Mouse (Mus musculus): ENCODE results near the gene Psmb7. TPM values are rescaled to one million over a fixed set of nuclear protein-coding genes. Genes with fewer than 3 reads are reported as not detected.

Gene Psmb7
- polyA plus RNA-seq, 1 experiment from 2014 or later = 270 TPM

DNA sequence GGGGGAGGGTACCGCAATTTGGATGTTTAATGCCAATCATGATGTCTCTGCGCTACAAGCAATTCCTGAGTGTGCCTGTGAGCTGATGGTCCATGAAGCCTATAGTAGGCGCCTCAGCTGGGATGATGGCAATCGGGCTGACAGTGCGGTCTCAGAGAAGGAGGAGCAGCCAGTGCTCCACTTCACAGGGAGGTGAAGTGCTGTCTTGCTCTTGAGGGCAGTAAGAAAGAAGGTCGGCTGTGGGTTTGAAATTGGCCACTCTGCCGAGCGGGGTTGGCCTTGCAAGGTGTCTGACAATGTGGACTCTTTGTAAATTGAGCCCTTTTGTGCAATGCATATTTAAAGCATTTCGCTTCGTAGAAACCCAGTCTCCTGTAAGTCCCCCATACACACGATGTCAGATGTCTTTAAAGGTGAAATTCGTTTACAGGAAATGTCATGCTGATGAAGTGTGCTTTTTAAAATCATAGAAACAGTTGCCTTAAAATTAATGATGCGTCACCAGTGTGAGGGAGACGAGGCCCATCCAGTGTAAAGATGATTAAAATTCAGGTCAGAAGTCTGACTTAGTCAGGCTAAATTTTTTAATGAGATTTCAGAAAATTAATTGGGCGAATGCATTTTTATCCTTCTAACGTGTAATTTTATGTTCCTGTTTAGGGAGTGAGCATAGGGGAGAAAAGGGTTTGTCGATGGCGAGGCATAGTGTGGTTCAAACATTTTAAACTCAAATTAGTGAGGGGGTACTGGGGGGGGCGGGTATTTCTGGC lies 89.5 kb downstream of the Psmb7 start:
- WGBS = 53% methylated on average over 19 of the region's 19 CpGs
- no peak overlapping the region for H3K9ac ChIP-seq

GRCm38 (mm10) chr2:38552004-38552443 lies 91.9 kb downstream of the Psmb7 start:
- no peak overlapping the region for H3K27ac ChIP-seq
- peaks cover 17% of the 10 kb centered on the region for H3K4me1 ChIP-seq
- H3K4me3 ChIP-seq (replicated peaks) = no peak overlapping the region
- peaks cover 27% of the 10 kb centered on the region for H3K36me3 ChIP-seq
- H3K9ac ChIP-seq = no peak overlapping the region
- WGBS = 74% methylated on average over 15 of the region's 15 CpGs
- no peaks in the 10 kb centered on the region for H3K9me3 ChIP-seq (replicated peaks)
- no peak for ATAC-seq (replicated peaks; ENCODE audit: low FRiP score)
- H3K4me2 ChIP-seq = no peak overlapping the region
- H3K27me3 ChIP-seq = no peaks in the 10 kb centered on the region

More for the DNA sequence above, 89.5 kb downstream of the Psmb7 start:
- H3K36me3 ChIP-seq = peaks cover 37% of the 10 kb centered on the region
- no peak overlapping the region for H3K4me3 ChIP-seq (replicated peaks)
- H3K4me1 ChIP-seq = peaks cover 12% of the 10 kb centered on the region
- no peaks in the 10 kb centered on the region for H3K9me3 ChIP-seq (replicated peaks)
- H3K27me3 ChIP-seq = no peaks in the 10 kb centered on the region
- no peak overlapping the region for H3K4me2 ChIP-seq
- ATAC-seq (replicated peaks; ENCODE audit: low FRiP score) = no peak
- no peak overlapping the region for H3K27ac ChIP-seq

DNA sequence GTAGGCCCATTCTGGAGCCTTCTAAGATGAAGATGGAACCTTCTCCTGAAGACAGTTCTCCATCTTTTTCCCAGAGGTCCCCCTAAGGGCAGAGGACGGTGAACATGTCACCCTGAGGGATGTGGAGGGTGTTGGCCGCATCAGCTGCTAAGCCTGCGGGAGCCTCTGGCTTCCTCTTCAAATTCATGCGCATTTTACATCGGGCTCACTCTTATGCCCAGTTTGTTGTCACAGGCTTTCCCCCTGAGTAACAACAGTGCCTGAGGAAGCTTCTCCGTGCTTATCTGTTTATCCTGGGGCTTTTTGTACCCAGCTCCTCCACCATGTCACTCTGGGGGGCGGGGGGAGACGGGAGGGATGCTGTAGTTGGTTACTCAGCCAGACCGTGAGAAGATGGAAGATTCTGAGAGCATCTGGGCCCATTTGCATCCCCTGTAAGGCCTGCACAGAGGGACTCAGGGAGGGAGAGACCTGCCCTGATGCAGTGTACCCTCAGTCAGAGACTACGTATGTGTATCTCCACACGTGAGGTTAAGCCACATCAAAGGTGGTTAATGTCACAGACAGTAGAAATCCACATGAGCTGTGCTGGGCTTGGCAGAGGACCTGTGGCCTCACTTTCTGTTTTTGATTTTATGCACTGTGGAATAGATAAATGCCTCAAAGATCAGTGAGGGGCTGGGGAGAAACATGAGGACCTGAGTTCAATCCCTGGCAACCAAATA lies 95.9 kb downstream of the Psmb7 start:
- ATAC-seq (replicated peaks; ENCODE audit: low FRiP score) = no peak
- H3K4me2 ChIP-seq = no peak overlapping the region
- H3K4me1 ChIP-seq = peaks cover 38% of the 10 kb centered on the region
- H3K27ac ChIP-seq = no peak overlapping the region
- peaks cover 25% of the 10 kb centered on the region for H3K36me3 ChIP-seq
- 75% methylated on average over 11 of the region's 11 CpGs for WGBS
- no peak overlapping the region for H3K4me3 ChIP-seq (replicated peaks)
- no peaks in the 10 kb centered on the region for H3K27me3 ChIP-seq
- H3K9me3 ChIP-seq (replicated peaks) = no peaks in the 10 kb centered on the region
- no peak overlapping the region for H3K9ac ChIP-seq

- Histone ChIP-seq H3K4me3 (replicated peaks) (no peak overlapping the region), H3K36me3 (peaks cover 14% of the 10 kb centered on the region), H3K9me3 (replicated peaks) (no peaks in the 10 kb centered on the region), H3K4me1 (peaks cover 38% of the 10 kb centered on the region), H3K9ac (no peak overlapping the region), H3K4me2 (no peak overlapping the region), H3K27ac (no peak overlapping the region), H3K27me3 (no peaks in the 10 kb centered on the region)
- peak; percentile 11; the same call in 1 of the 2 replicates for ATAC-seq (replicated peaks; ENCODE audit: low FRiP score)
- WGBS = 72% methylated on average over 5 of the region's 5 CpGs
Observed at GRCm38 (mm10) chr2:38546748-38547147, 97.1 kb downstream of the Psmb7 start.

GRCm38 (mm10) chr2:38546222-38546621 lies 97.7 kb downstream of the Psmb7 start:
- H3K4me1 ChIP-seq = peaks cover 38% of the 10 kb centered on the region
- no peak overlapping the region for H3K9ac ChIP-seq
- H3K4me2 ChIP-seq = no peak overlapping the region
- peaks cover 8% of the 10 kb centered on the region for H3K36me3 ChIP-seq
- no peaks in the 10 kb centered on the region for H3K27me3 ChIP-seq
- no peak overlapping the region for H3K4me3 ChIP-seq (replicated peaks)
- 10% methylated on average over 6 of the region's 6 CpGs for WGBS
- peak; percentile 66 for ATAC-seq (replicated peaks; ENCODE audit: low FRiP score)
- H3K27ac ChIP-seq = peak overlapping the region; percentile 1; the same call in 1 of the 2 replicates
- H3K9me3 ChIP-seq (replicated peaks) = no peaks in the 10 kb centered on the region

DNA sequence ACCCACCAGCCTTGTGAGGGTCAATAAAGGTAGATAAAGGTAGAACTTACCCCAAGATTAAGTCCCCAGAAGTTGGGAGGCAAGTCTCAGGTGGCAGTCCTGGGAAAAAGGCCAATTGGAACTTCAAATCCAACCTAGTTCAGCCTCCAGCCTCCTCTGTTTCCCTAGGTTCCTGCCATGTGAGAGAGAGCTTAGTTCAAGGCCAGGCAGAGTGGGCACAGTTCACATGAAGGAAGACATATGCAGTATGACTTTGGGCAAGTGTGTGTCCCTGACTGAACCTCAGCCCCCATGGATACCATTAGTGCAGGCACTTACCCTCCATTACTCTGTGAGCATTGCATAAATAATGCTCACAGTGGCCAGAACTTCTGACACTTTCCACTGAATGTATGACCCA lies 98.2 kb downstream of the Psmb7 start:
- Histone ChIP-seq H3K4me1 (peaks cover 42% of the 10 kb centered on the region), H3K27me3 (no peaks in the 10 kb centered on the region), H3K4me3 (replicated peaks) (no peak overlapping the region), H3K9me3 (replicated peaks) (no peaks in the 10 kb centered on the region), H3K9ac (no peak overlapping the region), H3K36me3 (peaks cover 4% of the 10 kb centered on the region; the same call in 1 of the 2 replicates), H3K27ac (peak overlapping the region; percentile 1; the same call in 1 of the 2 replicates), H3K4me2 (no peak overlapping the region)
- no peak for ATAC-seq (replicated peaks; ENCODE audit: low FRiP score)

GRCm38 (mm10) chr2:38544982-38545381 lies 98.9 kb downstream of the Psmb7 start:
- no peak for ATAC-seq (replicated peaks; ENCODE audit: low FRiP score)
- Histone ChIP-seq H3K36me3 (no peaks in the 10 kb centered on the region), H3K4me1 (peaks cover 46% of the 10 kb centered on the region), H3K9me3 (replicated peaks) (no peaks in the 10 kb centered on the region), H3K27me3 (no peaks in the 10 kb centered on the region), H3K9ac (no peak overlapping the region), H3K4me2 (no peak overlapping the region), H3K27ac (no peak overlapping the region), H3K4me3 (replicated peaks) (no peak overlapping the region)
- 58% methylated on average over 6 of the region's 6 CpGs for WGBS

DNA sequence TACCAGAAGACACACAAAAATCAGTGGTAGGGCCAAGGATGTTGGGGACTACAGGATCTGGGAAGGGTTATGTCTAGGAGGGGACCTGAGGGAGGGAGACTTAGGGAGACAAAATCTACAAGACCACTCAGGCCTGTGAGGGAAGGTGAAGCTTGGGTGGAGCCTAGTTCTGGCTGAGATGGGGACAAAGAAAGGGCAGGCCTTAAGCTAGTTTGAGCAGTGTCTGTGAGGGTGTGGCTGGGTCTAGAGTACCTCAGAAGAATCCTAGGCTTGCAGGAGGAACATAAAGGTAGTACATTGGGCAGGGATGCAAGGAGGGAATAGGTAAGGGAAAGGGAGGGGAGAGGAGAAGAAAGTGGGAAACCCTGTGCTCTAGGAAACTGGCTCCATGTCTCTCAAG lies 99.5 kb downstream of the Psmb7 start:
- H3K9ac ChIP-seq = no peak overlapping the region
- H3K4me3 ChIP-seq (replicated peaks) = no peak overlapping the region
- ATAC-seq (replicated peaks; ENCODE audit: low FRiP score) = no peak
- H3K9me3 ChIP-seq (replicated peaks) = no peaks in the 10 kb centered on the region
- no peaks in the 10 kb centered on the region for H3K27me3 ChIP-seq
- no peaks in the 10 kb centered on the region for H3K36me3 ChIP-seq
- H3K27ac ChIP-seq = no peak overlapping the region
- peaks cover 49% of the 10 kb centered on the region for H3K4me1 ChIP-seq
- H3K4me2 ChIP-seq = no peak overlapping the region

GRCm38 (mm10) chr2:38543158-38543557 lies 100.7 kb downstream of the Psmb7 start:
- WGBS = 76% methylated on average over 2 of the region's 2 CpGs
- no peaks in the 10 kb centered on the region for H3K27me3 ChIP-seq
- H3K36me3 ChIP-seq = no peaks in the 10 kb centered on the region
- no peak overlapping the region for H3K9ac ChIP-seq
- peaks cover 49% of the 10 kb centered on the region for H3K4me1 ChIP-seq
- no peak for ATAC-seq (replicated peaks; ENCODE audit: low FRiP score)
- H3K4me3 ChIP-seq (replicated peaks) = no peak overlapping the region
- no peak overlapping the region for H3K27ac ChIP-seq
- no peak overlapping the region for H3K4me2 ChIP-seq
- no peaks in the 10 kb centered on the region for H3K9me3 ChIP-seq (replicated peaks)

- Histone ChIP-seq H3K4me1 (peaks cover 53% of the 10 kb centered on the region), H3K4me2 (no peak overlapping the region), H3K4me3 (replicated peaks) (no peak overlapping the region), H3K9ac (no peak overlapping the region), H3K27ac (no peak overlapping the region), H3K9me3 (replicated peaks) (no peaks in the 10 kb centered on the region), H3K36me3 (no peaks in the 10 kb centered on the region), H3K27me3 (no peaks in the 10 kb centered on the region)
- WGBS = 29% methylated on average over 1 of the region's 1 CpGs
- no peak for ATAC-seq (replicated peaks; ENCODE audit: low FRiP score)
Observed at GRCm38 (mm10) chr2:38542366-38542765, 101.5 kb downstream of the Psmb7 start.

- Histone ChIP-seq H3K9me3 (replicated peaks) (no peaks in the 10 kb centered on the region), H3K36me3 (no peaks in the 10 kb centered on the region), H3K27ac (no peak overlapping the region), H3K4me1 (peaks cover 56% of the 10 kb centered on the region), H3K9ac (no peak overlapping the region), H3K4me3 (replicated peaks) (no peak overlapping the region), H3K4me2 (no peak overlapping the region), H3K27me3 (no peaks in the 10 kb centered on the region)
- no peak for ATAC-seq (replicated peaks; ENCODE audit: low FRiP score)
- 81% methylated on average over 1 of the region's 1 CpGs for WGBS
Observed at GRCm38 (mm10) chr2:38541570-38541969, 102.3 kb downstream of the Psmb7 start.

DNA sequence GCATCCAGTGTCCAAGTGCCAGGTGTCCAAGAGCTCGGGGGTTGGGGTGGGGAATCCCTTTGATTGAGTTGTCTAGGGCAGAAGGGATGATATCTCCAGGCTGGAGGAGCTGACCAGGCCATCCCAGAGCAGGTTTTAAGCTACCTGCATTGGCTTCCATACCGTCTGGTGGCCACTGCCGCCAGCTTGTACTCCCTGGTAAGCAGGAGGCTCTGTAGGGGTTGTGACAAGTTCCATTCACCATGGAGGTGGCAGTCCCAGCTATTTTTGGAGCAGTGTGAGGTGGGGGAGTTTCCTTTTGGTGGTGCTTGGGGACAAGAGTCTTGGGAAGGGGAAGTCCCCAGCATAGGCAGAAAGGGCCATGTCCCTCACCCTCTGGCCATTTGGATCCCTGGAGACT lies 102.8 kb downstream of the Psmb7 start:
- H3K4me2 ChIP-seq = no peak overlapping the region
- H3K9ac ChIP-seq = no peak overlapping the region
- H3K9me3 ChIP-seq (replicated peaks) = no peaks in the 10 kb centered on the region
- no peak for ATAC-seq (replicated peaks; ENCODE audit: low FRiP score)
- no peaks in the 10 kb centered on the region for H3K27me3 ChIP-seq
- H3K36me3 ChIP-seq = no peaks in the 10 kb centered on the region
- no peak overlapping the region for H3K27ac ChIP-seq
- peaks cover 56% of the 10 kb centered on the region for H3K4me1 ChIP-seq
- no peak overlapping the region for H3K4me3 ChIP-seq (replicated peaks)
- 75% methylated on average over 3 of the region's 3 CpGs for WGBS

Data from kidney, embryonic 15.5 days (tissue).